Mouse (Mus musculus) liver, embryonic 14.5 days (tissue): ENCODE measurements at regions not wholly inside any gene's neighbourhood (a gene's known extent, or its start where the extent isn't known, plus 50 kb on each side); places are given as distances from the start of the nearest gene placed in this dataset.

Source experiments
- ATAC-seq: fragments of 200-750 bp; cut with Nextera tagmentation; 2 replicates; pipeline ENCODE4 v1.8.0; 2017; ENCODE audit warnings: moderate number of reproducible peaks, mild to moderate bottlenecking, moderate library complexity; ENCODE audit not compliant: insufficient read depth
- DNase-seq, 3 experiments: peaks; one replicate each; pipeline ENCODE4 v3.0.0-alpha.2; 2012 to 2013; ENCODE audit warnings: low read depth in 3 of 3, low spot score in 3 of 3
- H3K27ac ChIP-seq: fragments of 300-500 bp; sonication (generic); 2 replicates; pipeline ENCODE4 v1.5.1; 2014; ENCODE audit warnings: moderate library complexity, mild to moderate bottlenecking, control low read depth, inconsistent platforms
- H3K27me3 ChIP-seq: fragments of 300-500 bp; sonication (generic); 2 replicates; pipeline ENCODE4 v1.6.1; 2014; ENCODE audit warnings: mild to moderate bottlenecking, low read length, moderate library complexity; ENCODE audit not compliant: control insufficient read depth, insufficient read depth
- H3K36me3 ChIP-seq: fragments of 300-500 bp; sonication (generic); replicated peaks from 2 replicates; pipeline ENCODE4 v1.6.1; 2014; ENCODE audit warnings: low read depth; ENCODE audit not compliant: control insufficient read depth, insufficient read depth
- H3K4me1 ChIP-seq, 2 experiments: fragments of 200-500 bp in 1 of 2; fragments of 300-500 bp in 1 of 2; sonication (generic) in 1 of 2; replicated peaks; 2 replicates each; pipeline ENCODE4 v1.6.1; 2012 to 2014; ENCODE audit warnings: antibody characterized with exemption in 1 of 2, inconsistent platforms in 1 of 2, low read length in 1 of 2; ENCODE audit not compliant: control insufficient read depth in 2 of 2, insufficient read depth in 2 of 2
- H3K4me2 ChIP-seq: fragments of 300-500 bp; sonication (generic); 2 replicates; pipeline ENCODE4 v1.6.1; 2014; ENCODE audit warnings: low read depth, mild to moderate bottlenecking, control low read depth, moderate library complexity
- H3K4me3 ChIP-seq, 2 experiments: fragments of 200-500 bp in 1 of 2; fragments of 300-500 bp in 1 of 2; sonication (generic) in 1 of 2; 2 replicates each; pipeline ENCODE4 v1.5.1; 2012 to 2014; ENCODE audit warnings: low read depth in 2 of 2, low read length in 2 of 2, mild to moderate bottlenecking in 2 of 2, control low read depth in 1 of 2, inconsistent platforms in 1 of 2, moderate library complexity in 1 of 2; ENCODE audit not compliant: insufficient read depth in 1 of 2
- H3K9ac ChIP-seq: fragments of 300-500 bp; sonication (generic); replicated peaks from 2 replicates; pipeline ENCODE4 v1.6.1; 2014; ENCODE audit warnings: mild to moderate bottlenecking, control low read depth, moderate library complexity
- H3K9me3 ChIP-seq: fragments of 300-500 bp; sonication (generic); 2 replicates; pipeline ENCODE4 v1.6.1; 2016; ENCODE audit warnings: low read length, mixed read lengths; ENCODE audit not compliant: control insufficient read depth
- CTCF ChIP-seq: IDR thresholded peaks from 2 replicates; pipeline ENCODE4 v1.5.1; 2016; ENCODE audit warnings: antibody characterized with exemption, low read depth, control low read depth
- EP300 ChIP-seq: IDR thresholded peaks from 2 replicates; pipeline ENCODE4 v1.6.1; 2016; ENCODE audit warnings: antibody characterized with exemption, low read depth
- WGBS: fragments of 180-500 bp; shearing (Covaris S2); extraction: QIAGEN DNeasy Blood & Tissue Kit; methylation state at CpG from one replicate; pipeline ENCODE4 v1.1.7; 2014; ENCODE audit not compliant: insufficient replicate concordance; 5-methylcytosine and 5-hydroxymethylcytosine counted together

DNA sequence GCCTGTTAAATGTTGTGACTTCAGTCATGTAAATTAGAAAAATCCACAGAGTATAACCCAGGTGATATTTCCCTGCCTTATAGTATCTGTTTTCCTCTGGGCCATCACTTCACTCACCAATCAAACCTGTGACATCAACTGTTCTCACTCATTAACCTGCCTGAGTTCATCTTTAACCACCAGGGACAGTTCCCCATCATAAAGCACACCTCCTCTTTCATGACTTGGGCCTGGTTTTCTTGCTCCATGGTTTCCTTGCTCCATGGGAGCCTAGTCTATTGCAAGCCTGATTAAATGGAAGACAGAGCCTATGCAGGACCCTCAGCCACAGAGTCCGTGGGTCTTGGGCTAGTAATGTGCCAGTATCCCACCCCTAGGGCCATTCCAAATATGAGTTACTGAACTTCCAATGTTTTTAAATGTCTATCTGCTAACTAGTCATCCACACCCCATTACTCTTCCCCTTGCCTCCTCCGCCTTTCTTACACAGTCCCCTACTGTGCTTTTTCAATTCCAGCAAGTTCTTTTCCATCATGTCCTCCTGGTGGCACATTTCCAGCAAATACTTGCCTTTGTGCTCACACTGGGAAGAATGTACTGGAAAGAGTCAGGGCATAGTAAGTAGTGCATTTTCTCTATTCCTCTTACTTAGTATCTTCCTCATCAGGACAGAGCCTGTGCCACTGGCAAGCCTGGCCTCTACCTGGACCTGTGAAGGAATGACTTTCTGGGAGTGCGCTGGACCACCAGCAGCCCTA is 69.4 kb upstream of the Foxa2 start:
- Histone ChIP-seq H3K4me2 (no peak overlapping the region), H3K27me3 (no peaks in the 10 kb centered on the region), H3K9ac (no peak overlapping the region), H3K36me3 (no peaks in the 10 kb centered on the region), H3K4me3 (no peak overlapping the region), H3K27ac (no peak overlapping the region), H3K9me3 (no peaks in the 10 kb centered on the region), H3K4me1 (no peaks in the 10 kb centered on the region)
- DNase-seq (no peak), ATAC-seq (no peak)
- TF ChIP-seq EP300: no peak
- no peak for TF ChIP-seq CTCF
- WGBS: 50% methylated on average over 3 of the region's 3 CpGs

DNA sequence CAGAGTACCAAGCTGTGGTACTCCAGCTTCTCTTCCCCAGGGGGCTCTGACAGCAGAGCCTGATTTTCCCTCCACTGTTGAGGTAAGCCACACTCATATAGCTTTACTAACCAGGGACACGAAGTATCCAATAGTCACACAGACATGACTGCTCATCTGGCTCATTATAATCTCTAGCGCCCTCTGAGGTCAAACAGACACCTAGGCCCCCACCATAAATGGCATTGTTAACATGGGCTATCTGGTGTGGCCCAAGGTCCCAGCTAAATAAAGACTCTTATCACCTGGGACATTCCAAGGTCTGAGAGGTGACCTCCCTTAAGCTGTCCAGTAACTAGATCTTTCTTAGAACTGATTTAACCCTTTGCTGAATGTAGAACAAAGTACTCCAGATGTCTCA is 70.7 kb upstream of the Foxa2 start:
- Histone ChIP-seq H3K27ac (no peak overlapping the region), H3K4me2 (no peak overlapping the region), H3K9me3 (no peaks in the 10 kb centered on the region), H3K4me1 (no peaks in the 10 kb centered on the region), H3K9ac (no peak overlapping the region), H3K36me3 (no peaks in the 10 kb centered on the region), H3K4me3 (no peak overlapping the region), H3K27me3 (no peaks in the 10 kb centered on the region)
- no peak for TF ChIP-seq CTCF
- no peak for TF ChIP-seq EP300
- ATAC-seq (no peak), DNase-seq (no peak)
- 29% methylated on average over 2 of the region's 2 CpGs for WGBS

- WGBS: 20% methylated on average over 13 of the region's 13 CpGs
- H3K4me2 ChIP-seq: no peak overlapping the region
- no peaks in the 10 kb centered on the region for H3K4me1 ChIP-seq
- H3K4me3 ChIP-seq: no peak overlapping the region
- no peak for ATAC-seq
- no peak overlapping the region for H3K27ac ChIP-seq
- TF ChIP-seq CTCF (peak; percentile 30; the same call in 1 of the 2 replicates), EP300 (no peak)
- no peak overlapping the region for H3K9ac ChIP-seq
- no peaks in the 10 kb centered on the region for H3K27me3 ChIP-seq
- H3K36me3 ChIP-seq: no peaks in the 10 kb centered on the region
- no peaks in the 10 kb centered on the region for H3K9me3 ChIP-seq
- DNase-seq: no peak
These were observed 75.4 kb upstream of the Foxa2 start for GRCm38 (mm10) chr2:148121885-148122876.

- TF ChIP-seq CTCF (peak; percentile 29), EP300 (no peak)
- no peak for DNase-seq
- no peak overlapping the region for H3K27ac ChIP-seq
- H3K4me3 ChIP-seq: no peak overlapping the region
- H3K4me1 ChIP-seq: no peaks in the 10 kb centered on the region
- H3K36me3 ChIP-seq: no peaks in the 10 kb centered on the region
- H3K9me3 ChIP-seq: no peaks in the 10 kb centered on the region
- H3K27me3 ChIP-seq: no peaks in the 10 kb centered on the region
- H3K9ac ChIP-seq: no peak overlapping the region
- ATAC-seq: no peak
- no peak overlapping the region for H3K4me2 ChIP-seq
- WGBS: 28% methylated on average over 3 of the region's 3 CpGs
These were observed 77.0 kb upstream of the Foxa2 start for GRCm38 (mm10) chr2:148123780-148124179.

DNA sequence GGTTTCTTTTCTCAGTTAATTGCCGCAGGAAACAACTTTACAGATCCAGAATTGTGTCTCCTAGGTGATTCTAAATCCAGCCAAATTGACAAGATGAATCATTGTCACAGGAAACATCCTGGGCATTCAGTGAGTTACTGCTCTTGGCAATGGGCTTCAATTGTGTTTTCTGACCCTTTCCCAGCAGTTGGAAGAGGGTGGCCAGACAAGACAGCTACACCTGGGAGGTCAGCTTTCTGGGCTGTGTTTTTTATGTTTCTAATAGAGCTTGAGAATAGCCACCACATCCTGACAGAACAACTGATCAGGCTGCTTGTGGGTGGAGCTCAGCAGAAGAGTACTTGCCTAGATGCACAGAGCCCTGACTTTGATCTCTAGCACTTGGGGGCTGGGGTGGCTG is 87.0 kb upstream of the Foxa2 start:
- H3K4me3 ChIP-seq: no peak overlapping the region
- WGBS: 75% methylated on average over 1 of the region's 1 CpGs
- H3K9ac ChIP-seq: no peak overlapping the region
- no peak overlapping the region for H3K27ac ChIP-seq
- H3K9me3 ChIP-seq: no peaks in the 10 kb centered on the region
- DNase-seq (no peak), ATAC-seq (no peak)
- H3K4me2 ChIP-seq: no peak overlapping the region
- H3K27me3 ChIP-seq: no peaks in the 10 kb centered on the region
- TF ChIP-seq EP300 (no peak), CTCF (no peak)
- H3K36me3 ChIP-seq: no peaks in the 10 kb centered on the region
- H3K4me1 ChIP-seq: no peaks in the 10 kb centered on the region
